Comparison of ENCODE assay signal across 23 mouse cellular contexts in genomic region chrX:52798255-52798654, GRCm38 (mm10). TPM values are rescaled to one million over a fixed set of nuclear protein-coding genes. Genes with fewer than 3 reads are reported as not detected.
DNase-seq lines count a peak whose midpoint lies in the region; ATAC-seq and TF ChIP-seq lines count a peak whose summit lies in the region.
"Had no signal": no experiment of that assay in that cellular context is flagged by ENCODE, and none has a peak within 500 bp of the region (broad histone marks: within the 10 kb centered on the region; RNA-seq: fewer than 3 reads in every experiment).

No protein-coding gene starts in this region.

- WGBS in kidney, postnatal 0 days: 66% methylated on average over 14 of the region's 14 CpGs
- 66% methylated on average over 14 of the region's 14 CpGs for WGBS in lung, adult 2 months
- WGBS in forebrain, embryonic 13.5 days: 74% methylated on average over 14 of the region's 14 CpGs

- no peaks in the 10 kb centered on the region for H3K4me1 ChIP-seq in kidney, postnatal 0 days (replicated peaks; ENCODE audit: insufficient read depth, low read length)
- no peaks in the 10 kb centered on the region for H3K4me1 ChIP-seq in lung, adult 2 months (ENCODE audit: control insufficient read depth, insufficient read depth, low read length)
- H3K4me1 ChIP-seq in ES-Bruce4 (ENCODE audit: control insufficient read depth, insufficient read depth, low read length): peaks cover 3% of the 10 kb centered on the region
- no peaks in the 10 kb centered on the region for H3K4me1 ChIP-seq in forebrain, embryonic 13.5 days
- H3K4me1 ChIP-seq: embryonic facial prominence, embryonic 15.5 days; forebrain, embryonic 15.5 days; heart, embryonic 13.5 days; hindbrain, embryonic 12.5 days had no signal

- no peak for TF ChIP-seq POLR2A in lung, adult 2 months (IDR thresholded peaks at IDR 0.05; ENCODE audit: borderline replicate concordance, extremely low read depth, low read depth, low read length)
- TF ChIP-seq POLR2A in ES-Bruce4 (IDR thresholded peaks at IDR 0.05; ENCODE audit: insufficient read depth, low read length): no peak

- no peak for ATAC-seq in kidney, postnatal 0 days (replicated peaks; ENCODE audit: low FRiP score, low read depth)
- no peak for ATAC-seq in forebrain, embryonic 13.5 days
- ATAC-seq: forebrain, embryonic 15.5 days; hindbrain, postnatal 0 days had no signal

- H3K36me3 ChIP-seq in kidney, postnatal 0 days (ENCODE audit: insufficient read depth, low read length): no peaks in the 10 kb centered on the region
- no peaks in the 10 kb centered on the region for H3K36me3 ChIP-seq in ES-Bruce4 (ENCODE audit: control insufficient read depth, insufficient read depth, low read length, poor library complexity, severe bottlenecking)
- no peaks in the 10 kb centered on the region for H3K36me3 ChIP-seq in forebrain, embryonic 13.5 days (ENCODE audit: poor library complexity, severe bottlenecking)
- H3K36me3 ChIP-seq: embryonic facial prominence, embryonic 15.5 days; forebrain, embryonic 15.5 days; G1E; heart, embryonic 13.5 days; hindbrain, embryonic 12.5 days had no signal

- H3K9ac ChIP-seq in kidney, postnatal 0 days (ENCODE audit: low read depth, low read length): no peak overlapping the region
- peak overlapping the region; percentile 68 for H3K9ac ChIP-seq in ES-Bruce4 (ENCODE audit: low read depth, poor library complexity, severe bottlenecking)
- no peak overlapping the region for H3K9ac ChIP-seq in forebrain, embryonic 13.5 days
- H3K9ac ChIP-seq: embryonic facial prominence, embryonic 15.5 days; forebrain, embryonic 15.5 days; heart, embryonic 13.5 days; hindbrain, embryonic 12.5 days had no signal

- no peak for DNase-seq in kidney, postnatal 0 days (ENCODE audit: low spot score)
- DNase-seq in kidney, adult 9 months: no peak
- DNase-seq in lung, postnatal 10 days: peak; percentile 1
- no peak for DNase-seq in lung, adult 2 months
- peak; percentile 64 for DNase-seq in MEL-GATA-1-ER (ENCODE audit: extremely low read depth, low read depth)
- DNase-seq in right cerebral cortex, adult 18-20 months: no peak
- DNase-seq: adrenal gland, adult 2 months; adrenal gland, postnatal 25 days; cerebellum, adult 18-20 months; cerebellum, adult 9-11 months; gastrocnemius, postnatal 36 days; heart, adult 11 months; heart, postnatal 36 days had no signal

- no peaks in the 10 kb centered on the region for H3K27me3 ChIP-seq in kidney, postnatal 0 days (ENCODE audit: insufficient read depth, low read length)
- H3K27me3 ChIP-seq in ES-Bruce4 (ENCODE audit: control insufficient read depth, insufficient read depth, low read length, poor library complexity, severe bottlenecking): no peaks in the 10 kb centered on the region
- no peaks in the 10 kb centered on the region for H3K27me3 ChIP-seq in forebrain, embryonic 13.5 days
- H3K27me3 ChIP-seq: embryonic facial prominence, embryonic 15.5 days; forebrain, embryonic 15.5 days; hindbrain, embryonic 12.5 days had no signal

- 0 out of 2 replicates have a peak, but pooled peaks have one; percentile 4 for TF ChIP-seq CTCF in kidney, postnatal 0 days (IDR thresholded peaks at IDR 0.05; ENCODE audit: low read depth)
- TF ChIP-seq CTCF in lung, adult 2 months (IDR thresholded peaks at IDR 0.05; ENCODE audit: insufficient read depth, low read length): no peak
- TF ChIP-seq CTCF in ES-Bruce4 (IDR thresholded peaks at IDR 0.05; ENCODE audit: low read depth, low read length): peak; percentile 47

- H3K9me3 ChIP-seq in kidney, postnatal 0 days (replicated peaks; ENCODE audit: low read length): no peaks in the 10 kb centered on the region
- no peaks in the 10 kb centered on the region for H3K9me3 ChIP-seq in ES-Bruce4 (replicated peaks; ENCODE audit: control insufficient read depth, insufficient read depth, low read length, poor library complexity, severe bottlenecking)
- no peaks in the 10 kb centered on the region for H3K9me3 ChIP-seq in forebrain, embryonic 13.5 days (replicated peaks)
- H3K9me3 ChIP-seq: embryonic facial prominence, embryonic 15.5 days; forebrain, embryonic 10.5 days; forebrain, embryonic 15.5 days; G1E; heart, embryonic 13.5 days; hindbrain, embryonic 12.5 days had no signal

- H3K4me3 ChIP-seq in kidney, postnatal 0 days (replicated peaks; ENCODE audit: low read depth, low read length): no peak overlapping the region
- H3K4me3 ChIP-seq in lung, adult 2 months (replicated peaks; ENCODE audit: extremely low read depth, low read depth, low read length): no peak overlapping the region
- no peak overlapping the region for H3K4me3 ChIP-seq in ES-Bruce4 (ENCODE audit: low read depth, low read length)
- H3K4me3 ChIP-seq in forebrain, embryonic 13.5 days: no peak overlapping the region
- H3K4me3 ChIP-seq: embryonic facial prominence, embryonic 15.5 days; erythroblast, embryonic 14.5 days; forebrain, embryonic 10.5 days; forebrain, embryonic 15.5 days; heart, embryonic 13.5 days; hindbrain, embryonic 12.5 days had no signal

- TF ChIP-seq EP300 in ES-Bruce4 (IDR thresholded peaks at IDR 0.05; ENCODE audit: insufficient read depth, low read depth, low read length): no peak

- no peak overlapping the region for H3K4me2 ChIP-seq in kidney, postnatal 0 days (ENCODE audit: low read length)
- no peak overlapping the region for H3K4me2 ChIP-seq in forebrain, embryonic 13.5 days
- H3K4me2 ChIP-seq: embryonic facial prominence, embryonic 15.5 days; forebrain, embryonic 15.5 days; heart, embryonic 13.5 days; hindbrain, embryonic 12.5 days had no signal

- no peak overlapping the region for H3K27ac ChIP-seq in kidney, postnatal 0 days
- peak overlapping the region; percentile 36; the same call in 1 of the 2 replicates for H3K27ac ChIP-seq in ES-Bruce4 (ENCODE audit: insufficient read depth, low read length)
- no peak overlapping the region for H3K27ac ChIP-seq in forebrain, embryonic 13.5 days
- H3K27ac ChIP-seq: embryonic facial prominence, embryonic 15.5 days; forebrain, embryonic 10.5 days; forebrain, embryonic 15.5 days; heart, embryonic 13.5 days; hindbrain, embryonic 12.5 days; hindbrain, postnatal 0 days had no signal

RNA-seq across cellular contexts. Expression of gene Ccdc160, which starts 7.3 kb away (rescaled TPM):
- polyA plus RNA-seq in kidney, postnatal 0 days (2015; fragmentation: Nextera tagmentation; extraction: Ambion mirVana): 11.4 and 12.4 TPM in 2 replicates
- 0.17 and 0.20 TPM in 2 replicates for polyA plus RNA-seq in lung, adult 2 months (2012; rRNA removed)
- polyA plus RNA-seq in ES-Bruce4 (2011; ENCODE audit: insufficient read depth, insufficient read length, low read depth, missing spikeins): 4.3 and 6.0 TPM in 2 replicates
- polyA plus RNA-seq in forebrain, embryonic 13.5 days (2015; fragmentation: Nextera tagmentation; extraction: Ambion mirVana): 2.1 and 2.6 TPM in 2 replicates
- polyA plus RNA-seq: erythroblast, embryonic 14.5 days; G1E had no signal

Comparison
In these comparisons a context has a peak if more than half of its experiments do, and no peak if none do; other contexts are left out.
1. DNase-seq: peak in lung, postnatal 10 days (single experiment) and MEL-GATA-1-ER (single experiment); none in kidney, postnatal 0 days (single experiment), kidney, adult 9 months (single experiment), lung, adult 2 months (single experiment) and right cerebral cortex, adult 18-20 months (single experiment).